Mouse (Mus musculus) gastrocnemius, postnatal 36 days (tissue): ENCODE measurements around the gene Zdhhc14. TPM values are rescaled to one million over a fixed set of nuclear protein-coding genes. Genes with fewer than 3 reads are reported as not detected.

Experiments
- DNase-seq, 2 experiments: peaks; one replicate each; pipeline ENCODE4 v3.0.0; 2022
- intact Hi-C: fragments of 180-260 bp; cut with DNase I; formaldehyde crosslinking; loops from one replicate; pipeline ENCODE4 v1.15.1; 2025
- total RNA-seq, 2 experiments: library from RNA; stranded (reverse); gene quantifications; 2 replicates each; pipeline ENCODE4 v1.2.3; 2021

The Zdhhc14 gene
- total RNA-seq, 2 experiments from 2014 or later: 2.4 to 3.1 TPM

DNA sequence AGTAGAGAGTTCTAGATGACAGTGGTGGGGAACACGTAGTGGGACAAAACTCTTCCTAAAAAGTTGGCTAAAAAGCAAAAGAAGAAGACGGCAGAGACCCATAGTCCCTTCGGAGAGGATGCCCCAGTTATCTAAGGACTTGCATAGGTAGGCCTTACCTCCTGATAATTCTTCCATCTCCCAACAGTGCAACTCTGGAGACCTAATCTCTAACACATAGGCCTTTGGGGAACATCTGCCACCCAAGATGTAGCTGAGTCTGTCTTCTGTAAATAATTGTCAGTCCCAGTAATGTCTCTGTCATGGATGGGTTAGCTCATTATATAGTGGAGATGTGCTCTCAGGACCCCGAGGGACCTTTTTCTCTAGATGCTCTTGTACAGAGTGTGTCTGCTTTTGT lies 6.6 kb downstream of the Zdhhc14 start:
- intact Hi-C loops: no loop called here
- DNase-seq: no peak

- intact Hi-C loops: no loop called here
Observed at GRCm38 (mm10) chr17:5503981-5504760, 11.8 kb downstream of the Zdhhc14 start.

GRCm38 (mm10) chr17:5504969-5505368 lies 12.6 kb downstream of the Zdhhc14 start:
- intact Hi-C loops: no loop called here
- no peak for DNase-seq

More at GRCm38 (mm10) chr17:5503981-5504760, 11.8 kb downstream of the Zdhhc14 start:
- DNase-seq: no peak

DNA sequence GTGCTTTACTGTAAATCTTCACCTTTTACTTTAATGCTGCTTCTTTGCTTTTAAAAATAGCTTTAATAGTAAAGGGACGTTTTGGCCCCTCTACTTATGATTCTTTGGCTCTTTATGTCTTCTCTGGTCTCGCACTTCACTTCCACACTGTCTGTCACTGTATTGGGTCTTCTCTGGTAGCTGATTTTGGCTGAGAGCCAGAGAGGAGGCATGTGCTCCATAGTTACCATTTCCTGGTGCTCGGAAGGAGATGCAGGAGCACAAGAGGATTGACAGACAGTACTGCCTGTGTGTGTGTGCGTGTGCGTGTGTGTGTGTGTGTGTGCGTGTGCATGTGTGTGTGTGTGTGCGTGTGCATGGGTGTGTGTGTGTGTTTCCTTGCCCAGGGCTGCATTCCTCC lies 14.2 kb downstream of the Zdhhc14 start:
- no peak for DNase-seq
- intact Hi-C loops: no loop called here

- no peak for DNase-seq
- intact Hi-C loops: no loop called here
Observed at GRCm38 (mm10) chr17:5506988-5507387, 14.6 kb downstream of the Zdhhc14 start.

DNA sequence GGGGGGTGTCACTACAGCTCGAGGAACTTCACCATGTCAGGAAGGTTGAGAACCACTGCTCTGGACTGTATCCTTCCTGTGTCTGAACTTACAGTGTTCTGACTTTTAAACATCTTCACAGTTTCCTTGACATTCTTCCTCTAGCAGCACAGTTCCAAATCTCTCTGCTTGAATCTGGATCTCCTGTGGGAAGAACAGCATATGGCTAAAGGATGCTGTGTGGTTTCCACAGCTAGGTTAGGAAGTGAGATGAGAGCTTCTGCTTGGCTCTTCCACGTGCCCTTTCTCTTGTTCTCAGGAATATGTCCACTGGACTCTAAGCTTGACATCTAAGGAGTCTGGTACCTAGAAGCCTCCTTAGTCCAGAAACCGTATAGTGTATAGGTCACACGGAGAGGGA lies 15.7 kb downstream of the Zdhhc14 start:
- DNase-seq: no peak
- intact Hi-C loops: no loop called here

DNA sequence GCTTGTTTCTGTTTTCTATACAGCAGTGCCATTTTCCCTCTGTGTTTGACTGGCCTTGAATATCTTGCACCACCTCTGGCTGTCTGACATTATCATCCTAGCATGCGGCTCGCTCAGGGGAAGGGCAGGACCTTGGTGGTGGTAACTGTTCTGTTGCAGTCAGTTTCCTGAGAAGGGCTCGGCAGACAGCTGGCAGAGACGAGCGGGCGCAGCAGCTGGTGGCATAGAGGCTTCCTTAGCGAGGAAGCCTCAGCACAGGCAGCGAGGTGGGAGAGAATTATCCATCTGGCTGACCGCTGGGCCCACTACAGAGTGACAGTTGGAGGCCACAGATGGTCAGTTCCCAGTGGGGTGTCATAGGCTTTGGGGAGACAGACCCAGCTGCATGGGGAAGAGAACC lies 18.2 kb downstream of the Zdhhc14 start:
- intact Hi-C loops: no loop called here
- DNase-seq: no peak

GRCm38 (mm10) chr17:5511724-5512123 lies 19.4 kb downstream of the Zdhhc14 start:
- no peak for DNase-seq
- intact Hi-C loops: no loop called here

- intact Hi-C loops: no loop called here
- DNase-seq: no peak
Observed at GRCm38 (mm10) chr17:5519466-5519865, 27.1 kb downstream of the Zdhhc14 start.

DNA sequence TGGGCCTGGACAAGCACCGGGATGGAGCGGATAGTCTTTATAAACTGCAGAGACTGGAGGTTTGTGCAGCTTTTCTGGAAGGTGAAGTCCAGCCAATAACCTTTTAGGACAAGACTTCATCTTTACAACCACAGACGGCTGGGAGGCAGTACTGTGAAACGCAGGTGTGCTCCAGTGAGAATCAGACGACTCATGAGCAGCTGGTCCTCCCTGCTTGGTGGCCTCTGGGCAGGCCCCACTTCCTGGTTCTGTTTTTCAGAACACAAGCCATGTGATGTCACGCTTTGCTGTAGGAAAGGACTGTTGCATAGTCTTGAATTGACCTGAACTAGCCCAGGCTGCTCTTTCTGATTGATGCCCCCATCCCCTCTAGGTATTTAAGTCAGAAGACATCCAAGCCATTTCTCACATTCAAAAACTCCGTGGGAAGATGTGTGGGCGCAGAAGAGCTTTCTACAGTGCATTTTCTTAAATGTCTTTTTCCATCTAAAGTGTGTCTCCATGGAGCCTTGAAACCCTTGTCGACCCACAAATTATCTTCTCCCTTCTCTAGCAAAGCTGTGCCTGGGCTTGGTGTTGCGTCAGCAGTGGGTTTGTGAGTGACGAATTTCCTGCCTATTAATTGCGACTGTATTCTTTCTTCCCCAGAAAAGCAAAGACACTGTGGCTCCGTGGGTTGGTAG lies 27.7 kb downstream of the Zdhhc14 start:
- no peak for DNase-seq
- intact Hi-C loops: no loop called here

DNA sequence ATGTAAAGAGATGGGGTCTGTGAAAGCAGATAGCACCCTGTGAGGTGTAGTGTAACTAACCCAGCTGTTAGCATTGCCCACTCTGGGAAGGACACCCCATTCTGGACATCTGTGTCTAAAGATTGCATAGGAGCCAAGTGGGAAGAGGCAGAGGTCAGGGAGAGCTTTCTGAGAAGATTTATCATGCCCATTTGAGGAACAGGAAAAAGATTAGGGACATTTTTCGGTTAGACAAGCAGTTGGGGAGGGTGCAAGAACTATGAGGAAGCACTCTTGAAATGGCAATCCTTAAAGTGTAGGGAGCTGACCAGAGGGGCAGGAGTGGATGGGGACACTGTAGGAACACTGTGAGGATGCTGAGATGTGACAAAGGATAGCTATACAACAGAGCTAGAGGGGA lies 29.2 kb downstream of the Zdhhc14 start:
- intact Hi-C loops: no loop called here
- no peak for DNase-seq

GRCm38 (mm10) chr17:5529552-5529951 lies 37.2 kb downstream of the Zdhhc14 start:
- intact Hi-C loops: no loop called here
- no peak for DNase-seq

DNA sequence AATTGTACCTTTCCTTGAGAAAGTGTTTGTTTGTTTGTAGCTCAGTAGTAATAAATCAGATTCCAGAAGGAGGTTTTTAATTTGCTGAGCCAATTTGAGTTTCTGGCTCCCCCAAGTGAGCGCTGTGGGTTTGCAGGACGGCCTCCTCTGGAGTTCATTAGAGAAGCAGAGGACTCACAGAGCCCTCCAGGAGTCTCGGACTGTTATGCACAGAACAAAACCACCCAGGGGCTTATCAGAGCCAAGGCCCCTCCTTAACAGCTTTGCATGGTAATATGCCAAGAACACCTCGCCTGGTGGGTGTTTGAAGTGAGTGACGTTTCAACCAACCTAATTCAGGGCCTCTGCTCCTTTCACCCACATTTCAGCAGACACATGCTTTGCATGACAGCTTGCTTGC lies 40.5 kb downstream of the Zdhhc14 start:
- DNase-seq: no peak
- intact Hi-C loops: no loop called here

DNA sequence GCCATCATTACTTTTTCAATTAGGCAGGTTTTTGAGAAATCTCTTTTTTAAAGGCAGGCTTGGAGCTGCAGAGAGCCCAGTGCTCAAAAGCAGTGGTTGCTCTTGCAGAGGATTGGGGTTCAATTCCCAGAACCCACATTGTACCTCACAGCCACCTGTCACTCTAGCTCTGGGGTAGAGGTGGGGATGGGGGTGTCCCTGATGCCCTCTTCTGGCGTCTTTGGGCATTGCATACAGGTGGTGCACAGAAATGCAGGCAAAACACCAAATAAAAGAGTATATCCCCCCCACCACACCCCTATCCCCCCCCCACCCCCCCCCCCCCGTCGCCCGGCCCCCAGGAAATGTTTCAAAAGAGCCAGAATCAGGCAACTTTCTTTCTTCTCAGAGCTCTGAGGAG lies 43.0 kb downstream of the Zdhhc14 start:
- intact Hi-C loops: no loop called here

GRCm38 (mm10) chr17:5536259-5537094 lies 44.1 kb downstream of the Zdhhc14 start:
- intact Hi-C loops: no loop called here

More for the DNA sequence above, 43.0 kb downstream of the Zdhhc14 start:
- DNase-seq: no peak

DNA sequence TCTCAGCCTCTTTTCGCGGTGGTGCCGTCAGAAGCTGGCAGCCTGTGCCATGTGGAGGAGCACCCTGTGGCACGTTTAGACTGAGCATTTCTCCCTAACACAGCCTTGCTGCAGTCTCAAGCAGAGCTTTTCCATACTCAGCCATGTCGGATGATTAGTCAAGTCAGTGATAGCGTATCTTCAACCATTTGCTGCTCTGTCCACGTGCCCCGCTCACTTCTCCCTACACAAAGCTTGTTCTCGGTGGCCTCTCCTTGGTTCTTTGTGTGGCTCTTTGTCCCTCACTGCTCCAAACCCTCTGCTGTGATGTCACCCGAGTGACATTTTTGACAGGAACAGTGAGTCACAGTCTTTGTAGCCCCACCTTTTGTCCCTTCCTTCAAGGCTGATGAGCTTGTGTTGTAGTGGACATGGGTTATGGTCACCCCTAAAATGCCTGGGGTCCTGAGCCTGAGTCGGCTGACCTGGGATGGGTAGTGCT lies 44.8 kb downstream of the Zdhhc14 start:
- intact Hi-C loops: no loop called here

More at GRCm38 (mm10) chr17:5536259-5537094, 44.1 kb downstream of the Zdhhc14 start:
- no peak for DNase-seq

GRCm38 (mm10) chr17:5542177-5542576 lies 49.8 kb downstream of the Zdhhc14 start:
- intact Hi-C loops: no loop called here
- no peak for DNase-seq

More for the DNA sequence above, 44.8 kb downstream of the Zdhhc14 start:
- DNase-seq: no peak

DNA sequence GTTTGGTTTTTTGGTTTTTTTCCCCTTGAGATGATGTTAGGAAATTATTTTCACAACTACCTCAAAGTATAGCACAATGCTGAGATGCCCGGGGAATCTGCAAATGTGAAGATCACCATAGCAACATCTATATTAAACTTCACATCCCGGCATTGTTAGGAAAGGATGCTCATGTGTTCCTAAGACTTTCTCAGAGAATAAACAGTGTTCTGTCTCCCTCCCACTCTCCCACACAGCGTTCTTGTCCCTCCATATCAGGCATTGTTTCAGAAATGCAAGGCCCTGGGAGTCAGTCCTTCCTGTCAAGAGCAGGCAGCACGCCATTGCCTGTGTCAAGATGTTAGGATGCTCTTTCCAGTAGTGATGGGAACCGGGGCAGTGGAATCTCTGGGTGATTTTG lies 51.7 kb downstream of the Zdhhc14 start:
- DNase-seq: no peak
- intact Hi-C loops: no loop called here

GRCm38 (mm10) chr17:5545065-5545464 lies 52.7 kb downstream of the Zdhhc14 start:
- DNase-seq: no peak
- intact Hi-C loops: no loop called here

DNA sequence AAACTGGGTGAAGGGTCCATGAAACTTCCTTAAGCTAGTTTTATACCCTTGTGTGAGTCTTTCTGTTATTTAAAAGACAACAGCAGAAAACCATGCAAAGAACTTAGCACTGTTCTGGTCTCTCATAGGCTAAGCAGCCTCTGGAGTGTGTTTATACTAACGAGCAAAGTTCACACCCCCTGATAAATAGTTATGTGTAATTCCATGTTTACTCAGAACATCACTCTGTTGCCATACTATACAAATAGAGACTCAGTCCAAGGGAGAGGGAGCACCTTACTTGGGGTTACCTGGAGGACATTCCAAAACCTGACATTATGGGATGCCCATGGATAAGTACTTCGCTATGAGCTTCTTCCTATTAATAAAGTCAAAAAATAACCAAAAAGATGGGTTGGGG lies 56.2 kb downstream of the Zdhhc14 start:
- no peak for DNase-seq
- intact Hi-C loops: no loop called here

DNA sequence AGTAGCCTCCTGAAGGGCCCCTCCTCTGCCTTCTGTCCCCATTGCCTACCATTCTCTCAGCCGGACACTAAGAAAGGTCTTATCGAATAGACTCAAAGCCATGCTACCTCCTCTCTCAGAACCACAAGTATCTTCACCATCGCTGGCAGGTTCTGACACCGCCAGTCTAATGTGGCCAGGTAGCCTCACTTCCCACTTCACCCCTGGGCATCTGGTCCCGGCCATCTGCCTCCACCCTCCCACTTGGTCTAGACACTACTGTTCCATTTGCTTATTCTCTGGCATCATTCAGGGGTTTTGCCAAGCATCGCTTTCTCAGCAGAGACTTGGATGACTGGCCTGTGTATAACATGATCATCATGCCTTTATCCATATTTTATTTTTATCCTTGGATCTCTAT lies 57.1 kb downstream of the Zdhhc14 start:
- no peak for DNase-seq
- intact Hi-C loops: no loop called here
